Mouse (Mus musculus): ENCODE data around the gene Fgfr2. TPM values are rescaled to one million over a fixed set of nuclear protein-coding genes. Genes with fewer than 3 reads are reported as not detected.
A peak's percentile ranks its signal among the peaks of the same experiment; 100 is the strongest.

Gene Fgfr2
- total RNA-seq, 1 experiment, result 37.5 TPM

DNA sequence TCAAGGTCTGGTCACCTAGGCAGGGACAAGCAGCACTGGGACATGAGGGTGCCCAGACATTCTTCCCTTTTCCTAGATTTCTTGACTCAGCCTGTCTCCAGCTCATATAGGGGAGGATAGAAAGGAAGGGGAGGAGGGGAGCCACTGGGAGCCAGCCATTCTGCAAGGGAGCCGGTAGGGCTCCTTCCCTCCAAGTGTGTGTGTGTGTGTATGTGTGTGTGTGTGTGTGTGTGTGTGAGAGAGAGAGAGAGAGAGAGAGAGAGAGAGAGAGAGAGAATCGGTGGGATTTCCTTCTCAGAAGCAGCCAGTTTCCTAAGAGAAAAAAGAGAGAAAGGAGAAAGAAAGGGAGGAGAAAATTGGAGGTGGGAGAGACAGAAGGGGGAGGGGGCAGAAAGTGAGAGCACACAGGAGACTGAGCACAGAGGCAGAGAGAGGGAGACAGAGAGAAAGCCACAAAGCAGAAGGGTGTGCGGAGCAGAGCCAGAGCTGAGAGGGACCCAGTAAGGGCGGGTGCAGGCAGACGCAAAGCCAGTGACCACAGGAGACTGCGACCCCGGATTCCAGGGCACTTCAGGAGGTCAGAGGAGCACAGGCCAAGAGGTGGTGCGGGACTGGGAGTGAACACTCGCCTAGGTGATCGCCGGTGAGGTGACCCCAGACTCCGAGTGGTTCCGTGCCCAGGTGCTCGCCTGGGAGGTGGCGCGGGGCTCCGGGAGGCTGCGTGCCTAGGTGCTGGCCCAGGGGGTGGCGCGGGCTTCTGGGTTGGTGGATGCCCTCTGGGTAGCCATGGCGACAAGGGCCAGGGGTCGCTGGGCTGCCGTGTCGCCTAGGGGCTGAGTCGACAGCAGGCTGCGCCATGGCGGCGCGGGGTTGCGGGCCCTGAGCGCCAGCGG, 1156.9 kb downstream of the Fgfr2 start, which contains the start of gene Gpr26:
Gpr26 (plus strand) TSS at position 438 of the 893 bp plus-strand sequence.
- Histone ChIP-seq H3K9me3 (ENCODE audit: control insufficient read depth, insufficient read depth, low read depth, low read length) (no peaks in the 10 kb centered on the region), H3K9ac (ENCODE audit: insufficient read depth, low read depth, low read length, poor library complexity, severe bottlenecking) (no peak within 1 kb of the TSS), H3K27ac (ENCODE audit: insufficient read depth, low read depth, low read length, poor library complexity, severe bottlenecking) (no peak within 1 kb of the TSS), H3K4me3 (ENCODE audit: insufficient read depth in 1 of 2, low read depth in 1 of 2, low read length in 2 of 2, poor library complexity in 1 of 2, severe bottlenecking in 1 of 2) (peak within 1 kb of the TSS; percentile 29 to 42; a peak in 3 of 4 replicates), H3K4me1 (ENCODE audit: control insufficient read depth in 2 of 2, insufficient read depth in 2 of 2, low read length in 2 of 2, poor library complexity in 1 of 2) (no peaks in the 10 kb centered on the region; a peak in 1 of 4 replicates), H3K36me3 (ENCODE audit: control insufficient read depth, insufficient read depth, low read length, poor library complexity, severe bottlenecking) (no peaks in the 10 kb centered on the region)
- DNase-seq (ENCODE audit: low read depth, low spot score), result no peak
- in situ Hi-C loops (cut with MboI; ENCODE audit: low sequenced_read_pairs in 2 of 2, unreplicated experiment in 2 of 2), result no loop called here
- no peak for TF ChIP-seq HCFC1 (IDR thresholded peaks at IDR 0.05; ENCODE audit: borderline replicate concordance, insufficient read depth, low read length)
- no peak for TF ChIP-seq ZNF384 (IDR thresholded peaks at IDR 0.05; ENCODE audit: low read depth, low read length)
- TF ChIP-seq ZC3H11A (IDR thresholded peaks at IDR 0.05; ENCODE audit: borderline replicate concordance, low read depth, low read length), result no peak
- no peak for TF ChIP-seq MAFK (IDR thresholded peaks at IDR 0.05; ENCODE audit: insufficient read depth, low read depth, low read length)
- no peak for TF ChIP-seq CHD2 (IDR thresholded peaks at IDR 0.05; ENCODE audit: low read depth, low read length)

DNA sequence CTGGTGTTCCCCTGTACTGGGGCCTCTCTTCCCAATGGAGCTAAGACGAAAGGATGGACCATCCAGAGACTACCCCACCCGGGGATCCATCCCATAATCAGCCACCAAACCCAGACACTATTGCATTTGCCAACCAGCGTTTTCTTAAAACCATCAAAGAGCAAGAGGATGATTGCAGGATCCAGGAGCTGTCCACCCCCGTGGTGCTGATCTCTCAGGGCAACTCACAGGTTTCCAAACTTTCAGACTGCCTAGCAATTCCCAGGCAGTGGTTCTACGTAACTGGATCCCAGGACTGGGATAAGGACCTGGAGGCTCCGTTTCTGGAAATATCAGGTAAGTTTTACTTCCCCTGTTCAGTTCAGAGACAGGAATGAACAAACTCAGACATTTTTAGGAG, 1162.6 kb downstream of the Fgfr2 start:
- H3K4me1 ChIP-seq (ENCODE audit: control insufficient read depth in 2 of 2, insufficient read depth in 2 of 2, low read length in 2 of 2, poor library complexity in 1 of 2), result no peaks in the 10 kb centered on the region
- TF ChIP-seq HCFC1 (IDR thresholded peaks at IDR 0.05; ENCODE audit: borderline replicate concordance, insufficient read depth, low read length), result no peak
- no peak overlapping the region for H3K9ac ChIP-seq (ENCODE audit: insufficient read depth, low read depth, low read length, poor library complexity, severe bottlenecking)
- DNase-seq (ENCODE audit: low read depth, low spot score), result peak; percentile 28
- in situ Hi-C loops (cut with MboI; ENCODE audit: low sequenced_read_pairs in 2 of 2, unreplicated experiment in 2 of 2), result no loop called here
- H3K36me3 ChIP-seq (ENCODE audit: control insufficient read depth, insufficient read depth, low read length, poor library complexity, severe bottlenecking), result no peaks in the 10 kb centered on the region
- no peaks in the 10 kb centered on the region for H3K9me3 ChIP-seq (ENCODE audit: control insufficient read depth, insufficient read depth, low read depth, low read length)
- no peak overlapping the region for H3K27ac ChIP-seq (ENCODE audit: insufficient read depth, low read depth, low read length, poor library complexity, severe bottlenecking)
- no peak overlapping the region for H3K4me3 ChIP-seq (ENCODE audit: insufficient read depth in 1 of 2, low read depth in 1 of 2, low read length in 2 of 2, poor library complexity in 1 of 2, severe bottlenecking in 1 of 2)

DNA sequence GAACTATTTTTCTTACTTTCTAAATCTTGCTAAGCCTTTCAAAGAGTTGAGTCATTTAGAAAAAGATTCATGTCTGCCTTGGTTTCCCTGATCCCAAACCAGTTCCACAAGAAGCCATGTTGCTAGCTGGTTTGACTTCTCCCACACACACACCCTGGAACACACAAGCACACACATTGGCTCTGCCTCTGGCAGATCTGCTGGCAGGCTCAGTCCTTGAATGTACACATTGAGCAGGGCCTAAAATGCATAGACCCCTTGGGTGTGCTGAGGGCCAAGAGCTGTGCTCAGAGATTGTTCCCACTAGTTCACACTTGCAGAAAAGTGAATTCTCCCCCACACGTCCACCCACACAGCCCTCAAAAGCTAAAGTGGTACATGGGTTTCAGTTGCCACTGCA, 1164.4 kb downstream of the Fgfr2 start:
- DNase-seq (ENCODE audit: low read depth, low spot score), result no peak
- Histone ChIP-seq H3K9ac (ENCODE audit: insufficient read depth, low read depth, low read length, poor library complexity, severe bottlenecking) (no peak overlapping the region), H3K4me3 (ENCODE audit: insufficient read depth in 1 of 2, low read depth in 1 of 2, low read length in 2 of 2, poor library complexity in 1 of 2, severe bottlenecking in 1 of 2) (no peak overlapping the region), H3K27ac (ENCODE audit: insufficient read depth, low read depth, low read length, poor library complexity, severe bottlenecking) (no peak overlapping the region), H3K4me1 (ENCODE audit: control insufficient read depth in 2 of 2, insufficient read depth in 2 of 2, low read length in 2 of 2, poor library complexity in 1 of 2) (no peaks in the 10 kb centered on the region), H3K36me3 (ENCODE audit: control insufficient read depth, insufficient read depth, low read length, poor library complexity, severe bottlenecking) (no peaks in the 10 kb centered on the region), H3K9me3 (ENCODE audit: control insufficient read depth, insufficient read depth, low read depth, low read length) (no peaks in the 10 kb centered on the region)
- in situ Hi-C loops (cut with MboI; ENCODE audit: low sequenced_read_pairs in 2 of 2, unreplicated experiment in 2 of 2), result no loop called here
- TF ChIP-seq ZNF384 (IDR thresholded peaks at IDR 0.05; ENCODE audit: low read depth, low read length) (no peak), CHD2 (IDR thresholded peaks at IDR 0.05; ENCODE audit: low read depth, low read length) (no peak), MAFK (IDR thresholded peaks at IDR 0.05; ENCODE audit: insufficient read depth, low read depth, low read length) (no peak), HCFC1 (IDR thresholded peaks at IDR 0.05; ENCODE audit: borderline replicate concordance, insufficient read depth, low read length) (no peak), ZC3H11A (IDR thresholded peaks at IDR 0.05; ENCODE audit: borderline replicate concordance, low read depth, low read length) (no peak)

DNA sequence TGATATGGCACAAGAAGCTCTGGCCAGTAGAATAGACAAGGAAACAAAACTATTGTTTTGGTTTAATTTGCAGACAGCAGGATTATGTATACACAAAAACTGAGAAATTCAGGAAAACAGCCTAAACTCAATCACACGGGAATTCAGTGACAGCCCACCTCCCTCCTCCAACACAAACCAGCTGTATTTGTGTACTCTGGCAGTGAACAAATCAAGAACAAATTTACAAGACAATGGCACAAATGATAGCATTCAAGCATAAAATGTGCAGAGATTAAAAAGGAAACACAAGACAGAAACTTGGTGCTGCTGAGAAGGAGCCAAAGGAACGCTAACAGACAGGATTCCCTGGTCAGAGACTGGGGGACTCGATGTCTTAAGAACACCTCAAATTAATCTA, 1169.7 kb downstream of the Fgfr2 start:
- no peaks in the 10 kb centered on the region for H3K4me1 ChIP-seq (ENCODE audit: control insufficient read depth in 2 of 2, insufficient read depth in 2 of 2, low read length in 2 of 2, poor library complexity in 1 of 2)
- H3K36me3 ChIP-seq (ENCODE audit: control insufficient read depth, insufficient read depth, low read length, poor library complexity, severe bottlenecking), result no peaks in the 10 kb centered on the region
- H3K9me3 ChIP-seq (ENCODE audit: control insufficient read depth, insufficient read depth, low read depth, low read length), result no peaks in the 10 kb centered on the region
- no peak for DNase-seq (ENCODE audit: low read depth, low spot score)
- no peak overlapping the region for H3K4me3 ChIP-seq (ENCODE audit: insufficient read depth in 1 of 2, low read depth in 1 of 2, low read length in 2 of 2, poor library complexity in 1 of 2, severe bottlenecking in 1 of 2)
- H3K9ac ChIP-seq (ENCODE audit: insufficient read depth, low read depth, low read length, poor library complexity, severe bottlenecking), result no peak overlapping the region
- in situ Hi-C loops (cut with MboI; ENCODE audit: low sequenced_read_pairs in 2 of 2, unreplicated experiment in 2 of 2), result no loop called here
- no peak overlapping the region for H3K27ac ChIP-seq (ENCODE audit: insufficient read depth, low read depth, low read length, poor library complexity, severe bottlenecking)
- TF ChIP-seq MAFK (IDR thresholded peaks at IDR 0.05; ENCODE audit: insufficient read depth, low read depth, low read length), result no peak
- TF ChIP-seq ZC3H11A (IDR thresholded peaks at IDR 0.05; ENCODE audit: borderline replicate concordance, low read depth, low read length), result no peak
- no peak for TF ChIP-seq CHD2 (IDR thresholded peaks at IDR 0.05; ENCODE audit: low read depth, low read length)
- TF ChIP-seq HCFC1 (IDR thresholded peaks at IDR 0.05; ENCODE audit: borderline replicate concordance, insufficient read depth, low read length), result no peak
- TF ChIP-seq ZNF384 (IDR thresholded peaks at IDR 0.05; ENCODE audit: low read depth, low read length), result no peak
